Mouse (Mus musculus): ENCODE measurements around the gene Patj. TPM values are rescaled to one million over a fixed set of nuclear protein-coding genes. Genes with fewer than 3 reads are reported as not detected.
"Not testable (repeated sequence)": the region's sequence is repeated elsewhere in the genome, so short reads cannot be mapped to it uniquely, and the experiment has no call there.

The Patj gene
- polyA plus RNA-seq, 1 experiment from 2014 or later, result 13.3 TPM

DNA sequence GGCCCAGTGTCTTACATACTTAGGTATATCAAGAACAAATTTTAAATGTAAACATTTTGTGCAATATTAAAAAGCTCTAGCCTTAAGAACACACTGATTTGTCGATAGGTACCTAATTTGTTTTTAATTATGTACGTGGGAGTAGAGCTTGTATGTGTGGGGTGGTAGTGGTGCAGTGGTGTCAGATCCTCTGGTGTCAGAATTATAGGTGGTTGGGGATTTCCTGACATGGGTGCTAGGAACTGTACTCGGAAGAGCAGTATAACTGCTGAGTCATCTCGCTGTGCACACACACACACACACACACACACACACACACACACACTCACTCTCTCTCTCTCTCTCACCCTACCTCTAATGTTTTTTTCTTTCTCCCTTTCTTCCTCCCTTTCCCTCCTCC is 12.9 kb downstream of the Patj start:
- Histone ChIP-seq H3K4me1 (peaks cover 5% of the 10 kb centered on the region; the same call in 1 of the 2 replicates), H3K4me3 (no peak overlapping the region), H3K27ac (no peak overlapping the region), H3K36me3 (peaks cover 13% of the 10 kb centered on the region; the same call in 1 of the 2 replicates), H3K9me3 (no peaks in the 10 kb centered on the region), H3K27me3 (ENCODE audit: insufficient read depth, poor library complexity, severe bottlenecking) (no peaks in the 10 kb centered on the region)
- WGBS, result 86% methylated on average over 4 of the region's 4 CpGs
- no peak for DNase-seq (ENCODE audit: low spot score)

DNA sequence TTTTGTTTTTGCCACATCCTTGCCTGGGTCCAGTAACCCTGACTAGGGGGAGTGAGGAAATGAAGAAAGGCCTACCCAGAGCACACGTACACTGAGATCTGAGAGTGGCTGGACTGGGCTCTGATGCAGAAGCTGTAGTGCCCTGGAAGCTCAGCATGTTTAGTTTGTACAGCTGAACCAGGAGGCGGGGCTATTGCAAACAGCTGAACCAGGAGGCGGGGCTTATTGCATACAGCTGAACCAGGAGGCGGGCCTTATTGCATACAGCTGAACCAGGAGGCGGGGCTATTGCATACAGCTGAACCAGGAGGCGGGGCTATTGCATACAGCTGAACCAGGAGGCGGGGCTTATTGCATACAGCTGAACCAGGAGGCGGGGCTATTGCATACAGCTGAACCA is 19.6 kb downstream of the Patj start:
- not testable (repeated sequence) for H3K4me3 ChIP-seq; H3K9me3 ChIP-seq; DNase-seq (ENCODE audit: low spot score); H3K27me3 ChIP-seq (ENCODE audit: insufficient read depth, poor library complexity, severe bottlenecking); H3K4me1 ChIP-seq; H3K27ac ChIP-seq
- 90% methylated on average over 8 of the region's 8 CpGs for WGBS
- peaks cover 21% of the 10 kb centered on the region for H3K36me3 ChIP-seq

DNA sequence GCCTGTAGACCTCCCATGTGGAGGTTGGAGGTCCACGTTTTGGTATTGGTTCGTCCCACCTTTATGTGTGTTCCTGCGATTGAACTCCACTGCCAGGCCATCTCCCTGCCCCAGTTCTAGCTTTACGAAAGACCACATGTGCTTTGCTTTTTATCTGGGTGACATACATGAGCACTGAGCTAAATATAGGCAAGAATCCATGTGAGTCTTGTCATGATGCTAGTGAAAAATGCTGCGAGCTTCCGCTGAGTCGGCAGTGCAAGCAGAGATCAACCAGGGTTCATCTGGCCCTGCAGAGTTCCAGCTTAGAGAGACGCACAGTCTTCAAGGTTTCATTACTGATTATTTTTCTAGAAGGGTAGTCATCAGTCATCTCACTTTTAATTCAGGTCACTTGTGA is 32.8 kb downstream of the Patj start:
- WGBS, result 64% methylated on average over 8 of the region's 8 CpGs
- no peaks in the 10 kb centered on the region for H3K9me3 ChIP-seq
- 0 out of 2 replicates have a peak, but pooled peaks cover 4% of the 10 kb centered on the region for H3K4me1 ChIP-seq
- no peak overlapping the region for H3K4me3 ChIP-seq
- DNase-seq (ENCODE audit: low spot score), result no peak
- H3K36me3 ChIP-seq, result peaks cover 15% of the 10 kb centered on the region; the same call in 1 of the 2 replicates
- H3K27ac ChIP-seq, result no peak overlapping the region
- no peaks in the 10 kb centered on the region for H3K27me3 ChIP-seq (ENCODE audit: insufficient read depth, poor library complexity, severe bottlenecking)

DNA sequence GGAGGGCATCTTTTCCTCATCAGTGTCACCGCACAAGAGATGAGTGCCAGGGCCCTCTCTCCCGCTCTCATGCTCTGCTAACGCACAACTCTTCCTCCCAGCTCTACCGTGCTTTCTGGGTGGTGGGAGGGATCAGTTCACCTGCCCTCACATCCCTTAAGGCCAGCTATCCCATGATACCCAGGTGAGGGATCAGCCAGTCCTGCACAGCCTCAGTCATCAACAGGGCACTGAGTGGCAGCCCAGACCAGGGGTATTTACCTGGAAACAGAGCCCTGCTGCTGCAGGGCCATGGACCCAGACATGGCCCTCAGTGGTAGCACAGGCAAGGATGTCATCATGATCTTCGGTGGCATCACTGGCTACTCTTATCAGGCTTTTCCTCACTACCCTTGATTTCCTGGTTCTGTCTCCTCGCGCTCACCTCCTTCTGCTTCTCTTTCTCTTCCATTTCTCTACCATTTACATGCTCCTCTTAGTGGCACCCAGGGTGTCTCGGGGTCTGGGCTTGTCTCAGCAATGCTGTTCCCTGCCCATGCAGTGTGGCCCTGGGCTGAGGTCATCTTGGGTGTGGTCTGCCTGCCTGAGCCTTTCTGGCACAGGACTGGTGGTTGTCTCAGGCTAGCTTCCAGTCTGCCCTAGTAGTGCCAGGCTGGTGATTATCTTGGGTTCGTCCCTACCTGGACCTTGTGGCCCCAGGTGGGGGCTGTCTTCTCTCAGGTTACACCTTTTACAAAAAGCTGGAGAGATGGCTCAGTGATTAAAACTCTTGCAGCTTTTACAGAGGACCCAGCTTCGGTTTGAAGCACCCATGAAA is 40.3 kb downstream of the Patj start:
- no peaks in the 10 kb centered on the region for H3K27me3 ChIP-seq (ENCODE audit: insufficient read depth, poor library complexity, severe bottlenecking)
- WGBS, result 85% methylated on average over 10 of the region's 10 CpGs
- no peak overlapping the region for H3K4me3 ChIP-seq
- H3K4me1 ChIP-seq, result peaks cover 5% of the 10 kb centered on the region; the same call in 1 of the 2 replicates
- DNase-seq (ENCODE audit: low spot score), result no peak
- H3K9me3 ChIP-seq, result no peaks in the 10 kb centered on the region
- peaks cover 2% of the 10 kb centered on the region; the same call in 1 of the 2 replicates for H3K36me3 ChIP-seq
- H3K27ac ChIP-seq, result no peak overlapping the region

DNA sequence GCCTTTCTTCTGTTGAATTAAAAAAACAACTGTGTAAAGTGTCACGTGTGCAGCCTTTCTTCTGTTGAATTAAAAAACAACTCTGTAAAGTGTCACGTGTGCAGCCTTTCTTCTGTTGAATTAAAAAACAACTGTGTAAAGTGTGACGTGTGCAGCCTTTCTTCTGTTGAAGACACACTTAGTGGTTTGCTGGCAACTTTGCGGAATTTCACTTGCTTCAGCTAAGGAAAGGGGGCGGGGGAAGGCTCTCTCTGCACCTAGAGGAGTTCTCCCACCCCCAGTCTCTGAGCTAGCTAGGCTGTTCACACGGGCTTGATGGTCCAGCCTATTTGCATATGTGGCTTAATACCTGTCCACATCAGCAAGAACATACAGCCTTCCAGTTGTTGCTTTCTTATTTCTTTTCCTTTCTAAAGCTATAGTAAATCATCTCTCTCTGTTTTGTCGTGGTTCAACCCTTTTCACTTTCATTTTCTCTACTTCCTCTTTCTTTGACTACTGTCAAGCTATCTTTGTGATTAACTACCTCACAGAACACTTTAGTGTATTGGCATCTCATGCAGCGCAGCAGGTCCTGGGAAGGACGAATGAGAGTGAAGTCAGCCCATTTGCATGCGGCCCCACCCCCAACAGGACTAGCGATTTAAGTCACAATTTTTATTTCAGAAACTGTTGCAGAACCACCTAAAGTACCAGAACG is 41.2 kb downstream of the Patj start:
- H3K4me1 ChIP-seq, result peaks cover 5% of the 10 kb centered on the region; the same call in 1 of the 2 replicates
- no peaks in the 10 kb centered on the region; the same call in 1 of the 2 replicates for H3K36me3 ChIP-seq
- DNase-seq (ENCODE audit: low spot score), result no peak
- no peak overlapping the region for H3K4me3 ChIP-seq
- WGBS, result 70% methylated on average over 12 of the region's 12 CpGs
- no peak overlapping the region for H3K27ac ChIP-seq
- H3K9me3 ChIP-seq, result no peaks in the 10 kb centered on the region
- H3K27me3 ChIP-seq (ENCODE audit: insufficient read depth, poor library complexity, severe bottlenecking), result no peaks in the 10 kb centered on the region

DNA sequence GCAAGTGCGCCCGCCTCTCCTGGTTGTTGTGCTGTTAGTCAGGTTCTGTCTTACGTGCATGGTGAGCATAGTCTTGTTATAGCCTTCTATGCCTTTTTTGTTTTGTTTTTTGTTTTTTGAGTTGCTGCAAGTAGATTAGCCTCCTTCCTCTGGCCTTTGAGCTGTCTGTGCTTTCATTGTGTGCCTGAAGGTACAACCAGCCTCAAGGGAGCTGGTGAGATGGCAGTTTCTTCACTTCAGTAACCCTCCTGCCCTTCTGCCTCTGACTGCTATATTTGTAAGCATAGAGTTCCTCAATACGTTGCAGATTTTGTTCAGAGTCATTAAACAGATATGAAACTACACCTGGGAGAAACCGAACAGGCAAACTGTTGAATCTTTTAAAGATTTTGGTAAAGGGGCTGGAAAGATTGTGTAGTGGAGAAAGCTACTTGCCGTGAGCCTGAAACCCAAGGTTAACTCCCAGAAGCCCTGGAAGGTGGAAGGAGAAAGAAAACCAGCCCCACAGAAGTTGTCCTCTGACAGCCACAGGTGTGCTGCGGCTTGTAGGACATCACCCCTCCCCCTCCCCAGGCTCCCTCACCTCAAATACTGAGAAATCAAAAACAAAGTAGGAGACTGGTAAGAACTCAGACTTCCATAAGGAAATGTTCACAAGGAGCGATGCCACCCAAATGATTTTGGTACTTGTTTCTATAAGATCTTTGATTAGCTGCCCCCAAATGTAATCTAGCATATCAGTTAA is 43.8 kb downstream of the Patj start:
- Histone ChIP-seq H3K27ac (no peak overlapping the region), H3K36me3 (no peaks in the 10 kb centered on the region), H3K4me3 (no peak overlapping the region), H3K4me1 (peaks cover 8% of the 10 kb centered on the region; the same call in 1 of the 2 replicates), H3K9me3 (no peaks in the 10 kb centered on the region), H3K27me3 (ENCODE audit: insufficient read depth, poor library complexity, severe bottlenecking) (no peaks in the 10 kb centered on the region)
- 80% methylated on average over 8 of the region's 8 CpGs for WGBS
- no peak for DNase-seq (ENCODE audit: low spot score)

DNA sequence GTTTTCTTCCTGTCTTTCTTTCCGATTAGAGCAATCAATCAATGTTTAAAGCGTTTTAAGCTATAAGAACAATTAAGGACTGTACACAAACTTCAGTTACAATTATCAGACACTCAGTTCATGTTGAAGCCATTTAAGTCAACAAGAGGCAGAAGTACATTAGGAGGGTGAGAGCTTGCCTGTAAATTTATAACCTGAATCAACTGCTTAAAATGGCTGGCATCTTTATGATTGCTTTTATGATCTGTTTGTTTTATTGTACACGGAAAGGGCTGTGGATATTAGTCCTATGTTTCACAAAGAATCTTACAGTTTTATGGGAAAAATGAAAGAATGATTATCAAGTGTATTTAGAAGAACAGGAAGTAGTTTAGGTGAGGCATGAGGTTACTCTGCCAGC is 45.7 kb downstream of the Patj start:
- Histone ChIP-seq H3K4me3 (no peak overlapping the region), H3K4me1 (0 out of 2 replicates have a peak, but pooled peaks cover 3% of the 10 kb centered on the region), H3K27me3 (ENCODE audit: insufficient read depth, poor library complexity, severe bottlenecking) (no peaks in the 10 kb centered on the region), H3K36me3 (no peaks in the 10 kb centered on the region), H3K9me3 (no peaks in the 10 kb centered on the region), H3K27ac (no peak overlapping the region)
- DNase-seq (ENCODE audit: low spot score), result no peak
- 81% methylated on average over 3 of the region's 3 CpGs for WGBS

DNA sequence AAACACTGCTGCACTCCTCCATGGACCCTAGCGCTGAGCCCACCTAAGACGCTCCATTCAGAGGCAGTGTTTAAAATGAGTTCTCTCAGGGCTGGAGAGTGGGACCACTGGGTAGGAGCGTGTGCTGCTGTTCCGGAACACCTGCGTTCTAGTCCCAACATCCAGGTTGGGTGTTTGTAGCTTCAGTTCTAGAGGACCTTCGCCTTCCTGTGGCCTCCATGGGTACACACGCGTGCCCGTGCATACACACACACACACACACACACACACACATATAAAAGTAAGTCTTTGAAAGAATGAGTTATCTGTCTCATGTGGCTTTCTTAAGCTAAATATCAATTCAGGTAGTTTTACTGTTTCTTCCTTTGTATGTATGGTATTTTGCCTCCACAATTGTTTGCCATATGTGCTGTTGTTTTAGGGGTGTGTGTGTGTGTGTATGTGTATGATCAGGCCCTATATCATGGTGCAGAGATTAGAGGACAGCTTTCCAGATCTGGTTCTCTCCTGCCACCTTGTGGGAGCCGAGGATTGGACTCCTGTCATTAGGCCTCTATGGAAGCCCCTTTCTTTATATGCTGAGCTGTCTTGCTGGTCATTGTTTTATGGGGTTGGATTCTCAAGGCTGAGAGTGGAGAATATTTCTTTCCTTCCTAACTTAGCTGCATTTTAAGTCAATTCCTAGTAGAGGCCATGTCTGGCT is 49.0 kb downstream of the Patj start:
- Histone ChIP-seq H3K36me3 (no peaks in the 10 kb centered on the region), H3K27me3 (ENCODE audit: insufficient read depth, poor library complexity, severe bottlenecking) (no peaks in the 10 kb centered on the region), H3K27ac (no peak overlapping the region), H3K4me3 (no peak overlapping the region), H3K4me1 (0 out of 2 replicates have a peak, but pooled peaks cover 3% of the 10 kb centered on the region), H3K9me3 (no peaks in the 10 kb centered on the region)
- DNase-seq (ENCODE audit: low spot score), result no peak
- WGBS, result 87% methylated on average over 10 of the region's 10 CpGs

DNA sequence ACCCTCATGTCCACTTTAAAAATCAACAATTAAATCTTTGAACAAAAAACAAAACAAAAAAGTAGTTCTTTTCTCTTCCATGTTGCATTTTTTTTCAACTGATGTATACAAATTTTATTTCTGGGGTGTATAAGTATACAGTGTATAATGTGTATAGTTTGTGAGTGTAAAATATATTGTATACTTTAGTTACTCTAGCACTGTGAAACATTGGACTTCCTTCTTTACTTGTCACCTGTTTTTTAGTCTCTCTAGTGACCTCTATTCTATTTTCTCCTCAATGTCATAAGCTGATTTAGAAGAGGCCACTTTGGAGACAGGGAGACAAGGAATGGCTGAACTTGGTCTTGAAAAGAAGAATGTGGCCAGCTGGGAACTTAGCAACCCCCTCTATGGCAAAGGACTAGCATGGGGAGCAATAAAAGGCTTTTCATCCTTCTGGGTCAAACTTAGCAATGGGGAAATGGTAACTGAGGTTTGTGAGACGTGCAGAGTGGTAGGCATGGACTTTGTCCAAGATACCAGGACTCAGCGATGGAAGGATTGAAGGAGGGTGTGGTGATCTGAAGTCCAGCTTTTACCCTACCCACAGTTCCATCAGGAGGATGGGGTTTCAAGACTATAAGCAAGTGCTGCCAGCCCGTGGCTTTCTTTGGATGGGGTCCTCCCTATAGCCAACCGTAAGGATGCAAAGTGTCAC is 54.1 kb downstream of the Patj start:
- DNase-seq (ENCODE audit: low spot score), result no peak
- H3K27ac ChIP-seq, result no peak overlapping the region
- no peak overlapping the region for H3K4me3 ChIP-seq
- H3K9me3 ChIP-seq, result no peaks in the 10 kb centered on the region
- H3K27me3 ChIP-seq (ENCODE audit: insufficient read depth, poor library complexity, severe bottlenecking), result no peaks in the 10 kb centered on the region
- 76% methylated on average over 4 of the region's 4 CpGs for WGBS
- no peaks in the 10 kb centered on the region for H3K36me3 ChIP-seq
- peaks cover 25% of the 10 kb centered on the region for H3K4me1 ChIP-seq

DNA sequence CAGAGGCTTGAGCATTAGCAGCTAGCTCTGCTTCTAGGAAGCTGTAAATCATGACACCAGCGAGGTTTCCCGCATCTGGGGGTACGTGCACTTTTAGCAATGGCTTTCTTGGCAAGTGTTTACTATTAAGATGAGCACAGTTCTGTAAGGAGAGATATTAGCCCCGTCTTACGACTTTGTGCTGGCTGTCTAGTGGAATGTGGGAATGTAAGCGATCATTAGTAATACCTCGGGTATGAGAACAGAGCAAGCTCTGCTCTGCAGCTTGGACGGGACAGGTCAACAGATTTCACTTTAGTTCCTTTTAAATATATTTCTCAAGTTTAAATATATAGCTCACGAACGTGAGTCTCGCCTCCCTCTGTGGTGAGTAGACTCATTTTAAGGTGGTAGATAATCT is 54.7 kb downstream of the Patj start:
- Histone ChIP-seq H3K36me3 (no peaks in the 10 kb centered on the region), H3K9me3 (no peaks in the 10 kb centered on the region), H3K27ac (no peak overlapping the region), H3K27me3 (ENCODE audit: insufficient read depth, poor library complexity, severe bottlenecking) (no peaks in the 10 kb centered on the region), H3K4me3 (no peak overlapping the region), H3K4me1 (peaks cover 25% of the 10 kb centered on the region)
- 81% methylated on average over 11 of the region's 11 CpGs for WGBS
- DNase-seq (ENCODE audit: low spot score), result no peak

DNA sequence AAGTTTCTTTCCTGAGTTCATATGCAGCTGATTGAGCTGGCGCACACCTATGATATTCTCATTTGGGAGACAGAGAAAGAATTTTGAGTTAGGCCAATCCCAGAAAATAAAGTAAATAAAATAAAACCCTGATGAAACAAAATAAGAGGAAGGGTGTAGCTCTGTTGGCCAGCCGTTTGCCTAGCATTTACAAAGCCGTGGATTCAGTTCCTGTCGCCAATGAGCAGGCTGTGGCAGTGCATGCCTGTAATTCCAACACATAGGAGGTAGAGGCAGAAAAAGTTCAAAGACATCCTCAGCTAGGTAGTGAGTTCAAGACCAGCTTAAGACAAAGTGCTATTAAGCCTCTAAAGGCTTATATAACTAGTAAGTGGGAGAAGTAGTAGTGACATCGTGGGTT is 55.2 kb downstream of the Patj start:
- WGBS, result 82% methylated on average over 5 of the region's 5 CpGs
- H3K9me3 ChIP-seq, result no peaks in the 10 kb centered on the region
- DNase-seq (ENCODE audit: low spot score), result no peak
- no peaks in the 10 kb centered on the region for H3K27me3 ChIP-seq (ENCODE audit: insufficient read depth, poor library complexity, severe bottlenecking)
- H3K36me3 ChIP-seq, result no peaks in the 10 kb centered on the region
- no peak overlapping the region for H3K27ac ChIP-seq
- peaks cover 25% of the 10 kb centered on the region for H3K4me1 ChIP-seq
- H3K4me3 ChIP-seq, result no peak overlapping the region

DNA sequence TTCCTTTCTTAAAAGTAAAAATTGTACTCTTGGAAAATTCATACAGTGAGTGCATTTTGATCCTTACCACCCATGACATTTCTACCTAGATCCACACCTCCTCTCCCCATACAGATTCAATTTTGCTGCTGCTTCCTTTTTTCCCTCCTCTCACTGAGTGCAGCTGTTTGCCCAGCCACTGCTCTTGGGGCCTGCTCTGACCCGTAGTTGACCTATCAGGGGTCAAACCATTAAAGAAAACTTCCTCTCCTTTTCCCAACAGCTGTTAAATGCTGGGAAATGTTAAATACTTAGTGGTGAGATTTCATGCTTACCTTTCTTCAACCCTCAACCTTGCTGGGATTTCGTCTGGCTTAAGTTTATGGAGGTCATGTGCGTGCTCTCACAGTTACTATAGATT is 55.7 kb downstream of the Patj start:
- H3K27me3 ChIP-seq (ENCODE audit: insufficient read depth, poor library complexity, severe bottlenecking), result no peaks in the 10 kb centered on the region
- H3K27ac ChIP-seq, result no peak overlapping the region

More for the DNA sequence above, 55.7 kb downstream of the Patj start:
- WGBS, result 69% methylated on average over 3 of the region's 3 CpGs
- no peak for DNase-seq (ENCODE audit: low spot score)
- H3K9me3 ChIP-seq, result no peaks in the 10 kb centered on the region
- peaks cover 25% of the 10 kb centered on the region for H3K4me1 ChIP-seq
- no peak overlapping the region for H3K4me3 ChIP-seq
- H3K36me3 ChIP-seq, result no peaks in the 10 kb centered on the region

Data from heart, embryonic 10.5 days (tissue).